Mouse (Mus musculus): ENCODE measurements at regions not wholly inside any gene's neighbourhood (a gene's known extent, or its start where the extent isn't known, plus 50 kb on each side); places are given as distances from the start of the nearest gene placed in this dataset.
A peak's percentile ranks its signal among the peaks of the same experiment; 100 is the strongest.

DNA sequence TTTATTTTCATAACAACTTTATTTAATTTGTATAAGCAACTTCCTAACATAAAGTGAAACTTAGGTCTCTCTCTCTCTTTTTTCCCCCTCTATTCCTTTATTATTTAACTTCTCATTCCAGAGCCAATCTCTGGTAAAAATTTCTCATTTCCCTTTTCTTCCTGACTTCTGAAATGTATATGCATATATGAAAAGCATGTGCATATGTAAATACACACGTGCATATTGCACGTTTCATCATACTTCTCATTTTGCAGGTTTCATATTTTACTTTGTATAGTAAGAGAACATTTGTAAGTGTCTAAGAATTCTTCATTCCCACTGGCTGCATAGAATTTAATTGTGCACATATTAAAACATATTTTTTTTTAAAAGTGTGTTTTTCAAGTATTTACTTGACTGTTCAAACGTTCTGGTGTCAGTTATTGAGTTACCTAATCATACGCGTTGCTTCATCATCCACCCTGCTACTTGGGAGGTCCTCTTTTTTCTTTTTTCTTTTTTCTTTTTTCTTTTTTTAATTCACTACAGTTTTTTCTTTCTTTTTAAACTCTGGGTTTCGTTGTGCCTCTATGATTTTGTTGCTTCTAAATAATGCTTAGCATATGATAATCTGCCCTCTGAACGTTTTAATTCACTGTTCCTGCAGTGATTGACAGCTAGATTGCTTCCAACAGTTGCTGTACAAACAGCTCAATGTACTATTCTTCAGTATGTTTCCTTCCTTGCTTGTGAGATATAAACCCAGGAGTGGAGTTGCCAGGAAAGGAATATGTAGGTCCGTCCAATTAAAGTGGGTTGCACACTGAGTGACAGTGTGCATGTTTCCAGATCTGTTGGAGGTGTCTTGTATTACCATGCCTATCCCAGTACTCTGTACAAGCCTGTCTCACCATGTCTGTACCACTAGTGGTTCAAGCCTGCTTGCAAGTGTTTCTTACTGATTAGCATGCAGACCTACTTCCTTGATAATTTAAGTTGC, 303.2 kb downstream of the Tmem38b start:
- 55% methylated on average over 8 of the region's 8 CpGs for WGBS

DNA sequence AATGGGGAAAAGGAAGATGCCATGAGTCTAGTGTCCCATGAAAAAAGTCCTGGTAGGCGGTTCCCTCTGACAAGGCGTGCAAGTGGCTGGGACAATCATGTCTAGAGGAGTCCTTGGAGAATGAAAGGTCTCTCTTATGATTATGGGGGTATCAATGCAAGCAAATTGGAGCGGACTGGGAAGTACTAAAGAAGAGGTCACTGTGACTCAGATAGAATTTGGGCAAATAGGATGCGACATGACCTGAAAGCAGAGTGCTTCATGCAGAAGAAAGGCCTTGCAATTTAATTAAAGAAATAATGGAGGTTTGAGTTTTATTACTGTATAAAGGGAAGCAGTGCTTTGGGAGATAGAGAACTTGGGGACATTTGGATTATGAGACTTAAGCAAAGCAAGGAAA, 330.3 kb downstream of the Tmem38b start:
- TF ChIP-seq CTCF (IDR thresholded peaks at IDR 0.05; ENCODE audit: low read depth) = no peak
- Histone ChIP-seq H3K4me1 (ENCODE audit: insufficient read depth, low read length) (no peaks in the 10 kb centered on the region), H3K27ac (no peak overlapping the region), H3K4me2 (ENCODE audit: low read depth, low read length) (no peak overlapping the region), H3K9ac (replicated peaks; ENCODE audit: low read length) (no peak overlapping the region), H3K36me3 (ENCODE audit: insufficient read depth, low read length) (no peaks in the 10 kb centered on the region), H3K9me3 (ENCODE audit: low read length) (no peaks in the 10 kb centered on the region), H3K27me3 (ENCODE audit: insufficient read depth, low read length) (no peaks in the 10 kb centered on the region), H3K4me3 (ENCODE audit: low read length) (no peak overlapping the region)
- no peak for ATAC-seq
- no peak for DNase-seq (ENCODE audit: low spot score)
- 95% methylated on average over 4 of the region's 4 CpGs for WGBS

More for the DNA sequence above, 303.2 kb downstream of the Tmem38b start:
- no peaks in the 10 kb centered on the region for H3K36me3 ChIP-seq (ENCODE audit: insufficient read depth, low read length)
- DNase-seq (ENCODE audit: low spot score) (no peak), ATAC-seq (no peak)
- no peak for TF ChIP-seq CTCF (IDR thresholded peaks at IDR 0.05; ENCODE audit: low read depth)
- no peaks in the 10 kb centered on the region for H3K4me1 ChIP-seq (ENCODE audit: insufficient read depth, low read length)
- no peak overlapping the region for H3K27ac ChIP-seq
- no peaks in the 10 kb centered on the region for H3K9me3 ChIP-seq (ENCODE audit: low read length)
- no peak overlapping the region for H3K4me2 ChIP-seq (ENCODE audit: low read depth, low read length)
- H3K27me3 ChIP-seq (ENCODE audit: insufficient read depth, low read length) = no peaks in the 10 kb centered on the region
- no peak overlapping the region for H3K9ac ChIP-seq (replicated peaks; ENCODE audit: low read length)
- no peak overlapping the region for H3K4me3 ChIP-seq (ENCODE audit: low read length)

DNA sequence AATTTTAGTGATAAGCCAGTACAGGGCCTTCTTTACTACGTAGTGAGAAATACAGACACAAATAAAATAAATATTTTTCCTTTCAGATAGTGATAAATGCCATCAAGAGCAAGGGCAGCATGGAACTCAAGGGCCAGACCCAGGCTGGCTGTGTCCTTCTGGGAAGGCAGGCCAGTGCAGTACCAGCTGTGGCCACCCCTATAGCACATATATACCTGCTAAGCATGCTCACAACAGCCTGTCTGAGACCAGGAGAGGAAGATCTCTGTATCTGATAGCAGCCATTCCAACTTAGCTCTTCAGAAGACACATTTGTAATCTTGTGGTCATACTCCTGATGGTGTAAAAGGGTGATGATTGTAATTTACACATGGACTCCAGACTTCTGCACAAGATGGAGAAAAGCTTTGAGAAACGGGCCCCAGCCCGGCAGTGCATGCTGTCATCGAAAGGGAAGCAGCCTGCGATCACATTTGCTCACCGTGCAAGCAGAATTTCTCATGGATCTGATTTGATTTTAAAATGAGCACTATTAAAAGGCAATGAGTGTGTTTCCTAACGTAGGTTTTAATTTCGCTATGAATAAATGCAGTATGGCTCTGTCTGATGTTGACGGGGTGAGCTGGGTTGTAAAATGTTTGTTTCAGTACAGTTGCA, 335.6 kb downstream of the Tmem38b start:
- H3K27me3 ChIP-seq (ENCODE audit: insufficient read depth, low read length) = no peaks in the 10 kb centered on the region
- H3K4me3 ChIP-seq (ENCODE audit: low read length) = no peak overlapping the region
- TF ChIP-seq CTCF (IDR thresholded peaks at IDR 0.05; ENCODE audit: low read depth) = peak; percentile 34; the same call in 1 of the 2 replicates
- no peak overlapping the region for H3K4me2 ChIP-seq (ENCODE audit: low read depth, low read length)
- DNase-seq (ENCODE audit: low spot score) (peak; percentile 15), ATAC-seq (0 out of 2 replicates have a peak, but pooled peaks have one; percentile 47)
- no peak overlapping the region for H3K9ac ChIP-seq (replicated peaks; ENCODE audit: low read length)
- 75% methylated on average over 9 of the region's 9 CpGs for WGBS
- no peak overlapping the region for H3K27ac ChIP-seq
- no peaks in the 10 kb centered on the region for H3K4me1 ChIP-seq (ENCODE audit: insufficient read depth, low read length)
- H3K36me3 ChIP-seq (ENCODE audit: insufficient read depth, low read length) = no peaks in the 10 kb centered on the region
- no peaks in the 10 kb centered on the region for H3K9me3 ChIP-seq (ENCODE audit: low read length)

DNA sequence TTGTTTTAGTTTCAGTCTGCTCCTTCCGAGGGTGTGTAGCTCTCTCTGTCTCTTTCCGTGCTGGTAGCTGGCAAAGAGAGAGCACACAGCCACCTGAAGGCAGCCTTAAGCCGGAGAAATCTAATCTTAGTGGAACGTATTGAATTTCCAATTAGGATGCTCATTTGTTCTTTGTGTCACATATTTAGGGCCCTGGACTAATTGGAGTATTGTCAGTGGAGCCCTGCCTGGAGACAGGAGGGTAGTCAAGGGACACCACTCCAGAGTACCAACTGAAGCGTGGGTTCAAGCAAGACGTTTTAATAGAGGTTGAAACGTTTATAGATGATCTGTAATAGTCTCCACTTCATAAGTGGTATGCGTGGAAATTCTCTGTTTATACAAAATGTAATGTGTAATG, 336.5 kb downstream of the Tmem38b start:
- H3K4me1 ChIP-seq (ENCODE audit: insufficient read depth, low read length) = no peaks in the 10 kb centered on the region
- H3K4me3 ChIP-seq (ENCODE audit: low read length) = no peak overlapping the region
- no peak overlapping the region for H3K4me2 ChIP-seq (ENCODE audit: low read depth, low read length)
- no peaks in the 10 kb centered on the region for H3K9me3 ChIP-seq (ENCODE audit: low read length)
- no peak overlapping the region for H3K27ac ChIP-seq
- 55% methylated on average over 8 of the region's 8 CpGs for WGBS
- no peak for DNase-seq (ENCODE audit: low spot score)
- H3K27me3 ChIP-seq (ENCODE audit: insufficient read depth, low read length) = no peaks in the 10 kb centered on the region
- no peak for TF ChIP-seq CTCF (IDR thresholded peaks at IDR 0.05; ENCODE audit: low read depth)
- no peak for ATAC-seq
- no peaks in the 10 kb centered on the region for H3K36me3 ChIP-seq (ENCODE audit: insufficient read depth, low read length)
- no peak overlapping the region for H3K9ac ChIP-seq (replicated peaks; ENCODE audit: low read length)

DNA sequence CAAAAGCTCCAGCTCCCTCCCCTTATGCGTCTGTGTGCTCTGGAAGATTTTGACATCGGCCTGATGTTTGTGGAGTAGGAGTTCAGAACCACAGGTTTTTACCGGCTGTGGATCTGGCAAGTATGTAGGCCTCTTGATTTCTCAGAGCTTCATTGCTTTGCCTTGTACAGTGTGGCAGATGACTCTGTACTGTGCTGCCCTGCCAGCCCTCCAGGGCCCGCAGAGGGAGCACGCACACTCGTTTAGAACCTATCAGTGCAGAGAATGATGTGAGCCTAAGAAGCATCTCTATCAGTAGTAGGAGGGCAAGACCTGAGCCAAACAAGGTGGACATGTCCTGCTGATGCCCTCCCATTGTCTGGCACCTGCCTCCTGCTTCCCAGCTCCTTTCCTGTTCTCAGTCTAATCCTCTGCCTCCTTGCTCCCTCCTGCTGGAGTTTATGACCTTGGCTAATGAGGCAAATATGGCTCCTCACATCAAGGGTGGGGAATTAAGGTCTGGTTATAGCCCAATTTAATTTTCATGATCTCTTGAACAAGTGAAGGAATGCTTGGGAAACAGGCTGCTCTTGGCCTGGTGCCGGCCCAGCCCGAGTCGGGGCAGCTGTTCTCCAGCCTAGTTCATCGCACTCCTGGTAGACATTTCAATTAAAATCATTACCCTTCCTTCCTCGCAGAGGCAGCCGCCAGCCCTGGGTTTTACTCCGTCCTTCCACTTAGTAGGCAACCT, 344.5 kb downstream of the Tmem38b start:
- H3K27me3 ChIP-seq (ENCODE audit: insufficient read depth, low read length) = no peaks in the 10 kb centered on the region
- no peaks in the 10 kb centered on the region for H3K4me1 ChIP-seq (ENCODE audit: insufficient read depth, low read length)
- no peak overlapping the region for H3K4me2 ChIP-seq (ENCODE audit: low read depth, low read length)
- no peak for DNase-seq (ENCODE audit: low spot score)
- no peak for TF ChIP-seq CTCF (IDR thresholded peaks at IDR 0.05; ENCODE audit: low read depth)
- no peak overlapping the region for H3K9ac ChIP-seq (replicated peaks; ENCODE audit: low read length)
- no peak overlapping the region for H3K27ac ChIP-seq
- WGBS = 83% methylated on average over 13 of the region's 13 CpGs
- ATAC-seq = no peak
- no peaks in the 10 kb centered on the region for H3K9me3 ChIP-seq (ENCODE audit: low read length)
- H3K4me3 ChIP-seq (ENCODE audit: low read length) = no peak overlapping the region
- no peaks in the 10 kb centered on the region for H3K36me3 ChIP-seq (ENCODE audit: insufficient read depth, low read length)

DNA sequence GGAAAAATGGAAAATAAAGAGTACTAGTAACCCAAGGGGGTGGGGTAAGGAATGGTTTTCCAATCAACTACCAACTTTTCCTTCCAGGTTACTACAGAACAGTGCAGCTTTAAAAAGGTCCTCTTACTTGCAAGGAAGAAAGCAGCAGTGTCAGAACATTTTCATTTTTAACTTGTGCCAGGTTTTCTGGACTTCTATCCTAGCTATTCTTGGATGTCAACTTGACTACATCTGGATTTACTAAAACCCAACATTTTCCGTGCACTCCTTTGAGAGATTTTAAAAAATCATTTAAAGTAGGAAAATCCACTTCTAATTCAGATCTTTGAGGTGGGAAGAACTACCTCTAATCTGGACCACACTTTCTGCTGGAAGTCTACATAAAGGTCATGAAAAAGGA, 358.4 kb downstream of the Tmem38b start:
- WGBS = 89% methylated on average over 1 of the region's 1 CpGs

More for the DNA sequence above, 358.4 kb downstream of the Tmem38b start:
- no peak for TF ChIP-seq CTCF (IDR thresholded peaks at IDR 0.05; ENCODE audit: low read depth)
- Histone ChIP-seq H3K4me1 (ENCODE audit: insufficient read depth, low read length) (no peaks in the 10 kb centered on the region), H3K4me2 (ENCODE audit: low read depth, low read length) (no peak overlapping the region), H3K27ac (no peak overlapping the region), H3K9me3 (ENCODE audit: low read length) (no peaks in the 10 kb centered on the region), H3K4me3 (ENCODE audit: low read length) (no peak overlapping the region), H3K36me3 (ENCODE audit: insufficient read depth, low read length) (no peaks in the 10 kb centered on the region), H3K9ac (replicated peaks; ENCODE audit: low read length) (no peak overlapping the region), H3K27me3 (ENCODE audit: insufficient read depth, low read length) (no peaks in the 10 kb centered on the region)
- no peak for ATAC-seq
- no peak for DNase-seq (ENCODE audit: low spot score)
